Mouse (Mus musculus) left cerebral cortex, postnatal 10 days (tissue): ENCODE measurements around the gene Pdcd2l. TPM values are rescaled to one million over a fixed set of nuclear protein-coding genes. Genes with fewer than 3 reads are reported as not detected.
A peak's percentile ranks its signal among the peaks of the same experiment; 100 is the strongest.

ENCODE experiments used
- DNase-seq, 2 experiments: peaks; one replicate each; pipeline ENCODE4 v3.0.0; 2021 to 2022; ENCODE audit warnings: low spot score in 2 of 2, mixed read lengths in 1 of 2; ENCODE audit errors: extremely low spot score in 1 of 2
- intact Hi-C: fragments of 180-260 bp; cut with DNase I; formaldehyde crosslinking; loops from one replicate; pipeline ENCODE4 v1.15.1; 2025
- total RNA-seq, 2 experiments: library from RNA; stranded (reverse); gene quantifications; 2 replicates each; pipeline ENCODE4 v1.2.3; 2021

Gene Pdcd2l
- total RNA-seq: 10 to 100 TPM; 24.9 to 28.9 TPM

GRCm38 (mm10) chr7:34196132-34197128 is at the start of gene Pdcd2l:
TSS of gene Pdcd2l (minus strand) at chr7:34196661.
- peak; percentile 90 to 96 for DNase-seq
- intact Hi-C loops: no loop called here

GRCm38 (mm10) chr7:34242176-34242575 is 45.7 kb upstream of the Pdcd2l start:
- intact Hi-C loops: no loop called here
- no peak for DNase-seq

- DNase-seq: no peak
- intact Hi-C loops: no loop called here
These were observed 41.6 kb upstream of the Pdcd2l start for GRCm38 (mm10) chr7:34238086-34238485.

GRCm38 (mm10) chr7:34235602-34236001 is 39.1 kb upstream of the Pdcd2l start:
- intact Hi-C loops: no loop called here

GRCm38 (mm10) chr7:34234610-34235561 is 38.4 kb upstream of the Pdcd2l start:
- intact Hi-C loops: no loop called here
- no peak for DNase-seq

More at GRCm38 (mm10) chr7:34235602-34236001, 39.1 kb upstream of the Pdcd2l start:
- no peak for DNase-seq

- intact Hi-C loops: no loop called here
- peak; percentile 99 to 100 for DNase-seq
These were observed 37.6 kb upstream of the Pdcd2l start for GRCm38 (mm10) chr7:34233909-34234609.

- intact Hi-C loops: no loop called here
- no peak for DNase-seq
These were observed 36.6 kb upstream of the Pdcd2l start for GRCm38 (mm10) chr7:34232785-34233725.

- peak; percentile 71 to 91 for DNase-seq
- intact Hi-C loops: no loop called here
These were observed 33.7 kb upstream of the Pdcd2l start, which contains the start of gene Gpi1 for GRCm38 (mm10) chr7:34230116-34230515. TSS of gene Gpi1 (minus strand) at chr7:34230336.

GRCm38 (mm10) chr7:34229691-34230111 is 33.2 kb upstream of the Pdcd2l start:
- peak; percentile 51 to 76 for DNase-seq
- intact Hi-C loops: no loop called here

GRCm38 (mm10) chr7:34229153-34229552 is 32.7 kb upstream of the Pdcd2l start:
- intact Hi-C loops: no loop called here

GRCm38 (mm10) chr7:34228641-34229040 is 32.2 kb upstream of the Pdcd2l start:
- intact Hi-C loops: no loop called here
- no peak for DNase-seq

More at GRCm38 (mm10) chr7:34229153-34229552, 32.7 kb upstream of the Pdcd2l start:
- DNase-seq: no peak

GRCm38 (mm10) chr7:34226846-34227245 is 30.4 kb upstream of the Pdcd2l start:
- intact Hi-C loops: no loop called here
- DNase-seq: no peak

- no peak for DNase-seq
- intact Hi-C loops: no loop called here
These were observed 29.6 kb upstream of the Pdcd2l start for GRCm38 (mm10) chr7:34226086-34226485.

GRCm38 (mm10) chr7:34224308-34224707 is 27.8 kb upstream of the Pdcd2l start:
- intact Hi-C loops: no loop called here
- DNase-seq: no peak

- no peak for DNase-seq
- intact Hi-C loops: no loop called here
These were observed 25.9 kb upstream of the Pdcd2l start for GRCm38 (mm10) chr7:34222340-34222739.

GRCm38 (mm10) chr7:34221594-34222250 is 25.3 kb upstream of the Pdcd2l start:
- no peak for DNase-seq
- intact Hi-C loops: no loop called here

- intact Hi-C loops: no loop called here
- DNase-seq: no peak
These were observed 22.0 kb upstream of the Pdcd2l start for GRCm38 (mm10) chr7:34218496-34218895.
